ENCODE assay signal across 12 mouse cellular contexts in the genomic region with DNA sequence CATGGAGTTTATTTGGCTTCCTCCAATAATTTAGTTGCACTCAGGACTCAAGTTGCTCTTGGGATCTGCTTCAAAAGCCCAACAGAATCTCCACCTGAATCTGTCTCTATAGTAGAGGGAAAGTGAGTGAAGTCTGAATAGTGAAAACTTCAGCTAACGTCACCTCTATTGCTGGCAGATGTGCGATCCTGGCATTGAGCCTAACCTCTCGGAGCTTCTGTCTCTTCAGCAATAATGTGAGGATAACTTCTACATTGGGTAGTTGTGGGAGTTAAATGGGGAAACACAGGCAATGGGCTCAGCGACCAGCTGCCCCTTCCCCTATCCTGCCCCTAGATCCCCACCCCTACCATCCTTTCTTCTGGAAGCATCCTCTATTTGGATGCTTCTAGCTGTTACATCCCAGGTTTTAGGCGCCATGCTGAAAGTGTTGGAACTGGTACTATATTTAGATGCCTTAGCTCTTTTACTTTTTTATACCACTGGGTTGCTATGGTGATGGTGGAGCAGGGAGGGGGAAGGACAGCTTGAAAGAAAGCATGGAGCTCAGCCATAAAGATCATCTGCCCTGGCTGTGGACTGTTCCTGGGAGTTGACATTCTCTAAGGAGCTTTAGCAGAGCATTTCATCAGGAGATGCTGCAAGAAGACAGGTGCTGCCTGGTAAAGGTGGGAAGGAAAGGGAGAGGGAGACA.
DNase-seq lines count a peak whose midpoint lies in the region; ATAC-seq lines count a peak whose summit lies in the region.
"Had no signal": no experiment of that assay in that cellular context is flagged by ENCODE, and none has a peak within 500 bp of the region (broad histone marks: within the 10 kb centered on the region; RNA-seq: fewer than 3 reads in every experiment).

No protein-coding gene starts in this region.

- H3K4me1 ChIP-seq in hindbrain, embryonic 14.5 days (replicated peaks; ENCODE audit: control insufficient read depth, insufficient read depth, low read length) = peaks cover 27% of the 10 kb centered on the region
- H3K4me1 ChIP-seq in hindbrain, embryonic 11.5 days (replicated peaks; ENCODE audit: control insufficient read depth, insufficient read depth, low read length) = no peaks in the 10 kb centered on the region
- H3K4me1 ChIP-seq: liver, embryonic 13.5 days had no signal

- no peak for ATAC-seq in hindbrain, embryonic 14.5 days (ENCODE audit: low FRiP score)
- no peak for ATAC-seq in hindbrain, embryonic 11.5 days (ENCODE audit: low FRiP score)
- ATAC-seq in megakaryocyte, adult 5-6 weeks (ENCODE audit: poor library complexity, severe bottlenecking) = no peak

- H3K36me3 ChIP-seq in hindbrain, embryonic 14.5 days (replicated peaks; ENCODE audit: control insufficient read depth, insufficient read depth) = no peaks in the 10 kb centered on the region
- no peaks in the 10 kb centered on the region for H3K36me3 ChIP-seq in hindbrain, embryonic 11.5 days (ENCODE audit: control insufficient read depth, insufficient read depth, low read length)
- H3K36me3 ChIP-seq: liver, embryonic 13.5 days; neural tube, embryonic 12.5 days had no signal

- WGBS in hindbrain, embryonic 14.5 days = 63% methylated on average over 5 of the region's 5 CpGs
- WGBS in hindbrain, embryonic 11.5 days = 79% methylated on average over 5 of the region's 5 CpGs

- no peak overlapping the region for H3K4me2 ChIP-seq in hindbrain, embryonic 14.5 days (replicated peaks)
- H3K4me2 ChIP-seq in hindbrain, embryonic 11.5 days (replicated peaks; ENCODE audit: low read depth, low read length) = no peak overlapping the region
- H3K4me2 ChIP-seq: liver, embryonic 13.5 days; neural tube, embryonic 12.5 days had no signal

- no peak overlapping the region for H3K4me3 ChIP-seq in hindbrain, embryonic 14.5 days (replicated peaks; ENCODE audit: low read length)
- no peak overlapping the region for H3K4me3 ChIP-seq in hindbrain, embryonic 11.5 days (ENCODE audit: low read depth, low read length)
- H3K4me3 ChIP-seq: liver, embryonic 13.5 days; neural tube, embryonic 12.5 days had no signal

- H3K27me3 ChIP-seq in hindbrain, embryonic 14.5 days (ENCODE audit: control insufficient read depth, insufficient read depth, low read length) = no peaks in the 10 kb centered on the region
- no peaks in the 10 kb centered on the region for H3K27me3 ChIP-seq in hindbrain, embryonic 11.5 days (ENCODE audit: control insufficient read depth, insufficient read depth, low read length)
- H3K27me3 ChIP-seq: liver, embryonic 13.5 days; neural tube, embryonic 12.5 days had no signal

- no peak overlapping the region for H3K9ac ChIP-seq in hindbrain, embryonic 14.5 days
- no peak overlapping the region for H3K9ac ChIP-seq in hindbrain, embryonic 11.5 days (ENCODE audit: low read depth, low read length)
- H3K9ac ChIP-seq: liver, embryonic 13.5 days; neural tube, embryonic 12.5 days had no signal

- DNase-seq in hindbrain, embryonic 14.5 days (ENCODE audit: low spot score) = peak; percentile 65
- DNase-seq in hindbrain, embryonic 11.5 days (ENCODE audit: low spot score) = no peak
- DNase-seq in cerebellum, postnatal 10 days = peak; percentile 68 to 69
- peak; percentile 47 to 77 for DNase-seq in layer of hippocampus, postnatal 14 days (ENCODE audit: low spot score in 2 of 2)
- DNase-seq in right cerebral cortex, postnatal 10 days (ENCODE audit: low spot score in 2 of 2) = peak; percentile 77 to 93
- no peak for DNase-seq in adrenal gland, adult (ENCODE audit: inconsistent age in 2 of 2, low spot score in 1 of 2)
- no peak for DNase-seq in lung, adult 18-20 months
- DNase-seq: adrenal gland, postnatal 10 days; liver, embryonic 13.5 days; thymus, adult 2 months had no signal

- 0 out of 2 replicates have a peak overlapping the region, but pooled peaks have one; percentile 28 for H3K27ac ChIP-seq in hindbrain, embryonic 14.5 days
- H3K27ac ChIP-seq in hindbrain, embryonic 11.5 days (ENCODE audit: low read depth, low read length) = no peak overlapping the region
- H3K27ac ChIP-seq: liver, embryonic 13.5 days; neural tube, embryonic 12.5 days had no signal

- H3K9me3 ChIP-seq in hindbrain, embryonic 14.5 days (ENCODE audit: control insufficient read depth, low read length) = no peaks in the 10 kb centered on the region
- H3K9me3 ChIP-seq in hindbrain, embryonic 11.5 days (ENCODE audit: control insufficient read depth, low read length) = no peaks in the 10 kb centered on the region
- H3K9me3 ChIP-seq: liver, embryonic 13.5 days; neural tube, embryonic 12.5 days had no signal

Comparison
In these comparisons a context has a peak if more than half of its experiments do, and no peak if none do; other contexts are left out.
1. DNase-seq: peak in hindbrain, embryonic 14.5 days (single experiment), cerebellum, postnatal 10 days (2 of 2), layer of hippocampus, postnatal 14 days (2 of 2) and right cerebral cortex, postnatal 10 days (2 of 2); none in hindbrain, embryonic 11.5 days (single experiment), adrenal gland, adult (0 of 2) and lung, adult 18-20 months (0 of 2).